Mouse (Mus musculus) bone marrow macrophage, adult 2 months (primary cell): ENCODE results near the gene H2-M10.2.

Source experiments
- CTCF ChIP-seq: IDR thresholded peaks from 2 replicates; pipeline ENCODE4 v1.5.1; 2012; ENCODE audit warnings: low read depth, mild to moderate bottlenecking, low read length, moderate library complexity
- POLR2A ChIP-seq: IDR thresholded peaks from 2 replicates; pipeline ENCODE4 v1.6.1; 2012; ENCODE audit warnings: mild to moderate bottlenecking, low read depth, low read length, borderline replicate concordance

DNA sequence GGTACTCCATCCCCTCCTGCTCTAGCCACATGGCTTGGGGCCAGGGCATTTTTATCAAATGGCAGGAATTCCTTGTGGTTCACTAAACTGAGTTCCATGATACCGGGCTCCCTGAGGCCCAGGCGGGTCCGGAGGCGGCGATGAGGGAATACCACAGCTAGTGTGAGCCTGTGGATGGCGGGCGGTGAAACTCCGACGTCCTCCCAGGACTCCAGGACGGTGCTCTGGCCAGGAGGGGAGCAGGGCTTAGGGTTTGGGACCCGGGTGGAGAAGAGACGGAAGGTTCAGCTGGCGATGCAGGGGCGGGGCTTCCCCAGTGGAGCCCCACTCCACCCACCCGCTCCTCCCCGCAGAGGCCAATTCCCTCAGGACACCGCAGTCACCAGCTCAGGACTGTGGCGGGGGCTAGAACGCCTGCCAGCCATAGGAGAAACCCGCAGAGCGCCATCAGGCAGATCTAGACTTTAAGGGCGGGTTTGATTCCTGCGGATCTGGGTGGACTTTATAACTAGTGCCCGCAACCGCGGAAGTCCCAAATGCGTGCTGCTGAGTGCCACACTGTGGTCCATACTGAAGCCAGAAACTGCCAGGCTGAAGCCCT is 48.9 kb downstream of the H2-M10.2 start:
- TF ChIP-seq CTCF = no peak
- TF ChIP-seq POLR2A = no peak
